Mouse (Mus musculus): ENCODE measurements around the gene Prkn. TPM values are rescaled to one million over a fixed set of nuclear protein-coding genes. Genes with fewer than 3 reads are reported as not detected.

Prkn gene
- polyA plus RNA-seq, 1 experiment from 2014 or later, result 3.5 TPM

- H3K4me1 ChIP-seq (ENCODE audit: control insufficient read depth in 2 of 2, insufficient read depth in 2 of 2, low read length in 2 of 2), result peaks cover 0 to 5% of the 10 kb centered on the region in 2 experiments; a peak in 1 of 4 replicates
- H3K36me3 ChIP-seq (ENCODE audit: control insufficient read depth, insufficient read depth, low read length), result no peaks in the 10 kb centered on the region
- H3K9me3 ChIP-seq (ENCODE audit: control insufficient read depth, low read length), result no peaks in the 10 kb centered on the region
- ATAC-seq (ENCODE audit: insufficient number of reproducible peaks, insufficient read depth, low FRiP score, low read depth), result no peak
- H3K27me3 ChIP-seq (ENCODE audit: control insufficient read depth, insufficient read depth, low read length), result peaks cover 4% of the 10 kb centered on the region; the same call in 1 of the 2 replicates
- WGBS, result 93% methylated on average over 5 of the region's 5 CpGs
- no peak overlapping the region for H3K4me2 ChIP-seq (ENCODE audit: low read length)
- H3K27ac ChIP-seq (replicated peaks in 1 of 2; ENCODE audit: control insufficient read depth in 1 of 2, insufficient read depth in 1 of 2, low read depth in 2 of 2, low read length in 2 of 2), result no peak overlapping the region
- no peak overlapping the region for H3K4me3 ChIP-seq (ENCODE audit: control insufficient read depth in 1 of 2, insufficient read depth in 1 of 2, low read depth in 1 of 2, low read length in 2 of 2)
- H3K9ac ChIP-seq (ENCODE audit: low read length), result no peak overlapping the region
Measured at GRCm38 (mm10) chr17:12041091-12041655, 1201.0 kb downstream of the Prkn start.

GRCm38 (mm10) chr17:12042561-12043256 is 1202.5 kb downstream of the Prkn start:
- Histone ChIP-seq H3K9me3 (ENCODE audit: control insufficient read depth, low read length) (no peaks in the 10 kb centered on the region), H3K4me3 (ENCODE audit: control insufficient read depth in 1 of 2, insufficient read depth in 1 of 2, low read depth in 1 of 2, low read length in 2 of 2) (no peak overlapping the region), H3K4me1 (ENCODE audit: control insufficient read depth in 2 of 2, insufficient read depth in 2 of 2, low read length in 2 of 2) (peaks cover 0 to 5% of the 10 kb centered on the region in 2 experiments; a peak in 1 of 4 replicates), H3K27ac (replicated peaks in 1 of 2; ENCODE audit: control insufficient read depth in 1 of 2, insufficient read depth in 1 of 2, low read depth in 2 of 2, low read length in 2 of 2) (no peak overlapping the region), H3K9ac (ENCODE audit: low read length) (no peak overlapping the region), H3K36me3 (ENCODE audit: control insufficient read depth, insufficient read depth, low read length) (no peaks in the 10 kb centered on the region), H3K27me3 (ENCODE audit: control insufficient read depth, insufficient read depth, low read length) (peaks cover 4% of the 10 kb centered on the region; the same call in 1 of the 2 replicates), H3K4me2 (ENCODE audit: low read length) (no peak overlapping the region)
- WGBS, result 59% methylated on average over 14 of the region's 14 CpGs
- ATAC-seq (ENCODE audit: insufficient number of reproducible peaks, insufficient read depth, low FRiP score, low read depth), result no peak

- 60% methylated on average over 8 of the region's 8 CpGs for WGBS
- H3K4me3 ChIP-seq (ENCODE audit: control insufficient read depth in 1 of 2, insufficient read depth in 1 of 2, low read depth in 1 of 2, low read length in 2 of 2), result no peak overlapping the region
- no peaks in the 10 kb centered on the region for H3K36me3 ChIP-seq (ENCODE audit: control insufficient read depth, insufficient read depth, low read length)
- no peak overlapping the region for H3K4me2 ChIP-seq (ENCODE audit: low read length)
- ATAC-seq (ENCODE audit: insufficient number of reproducible peaks, insufficient read depth, low FRiP score, low read depth), result no peak
- H3K9ac ChIP-seq (ENCODE audit: low read length), result no peak overlapping the region
- no peak overlapping the region for H3K27ac ChIP-seq (replicated peaks in 1 of 2; ENCODE audit: control insufficient read depth in 1 of 2, insufficient read depth in 1 of 2, low read depth in 2 of 2, low read length in 2 of 2)
- peaks cover 4% of the 10 kb centered on the region; the same call in 1 of the 2 replicates for H3K27me3 ChIP-seq (ENCODE audit: control insufficient read depth, insufficient read depth, low read length)
- H3K9me3 ChIP-seq (ENCODE audit: control insufficient read depth, low read length), result no peaks in the 10 kb centered on the region
- H3K4me1 ChIP-seq (ENCODE audit: control insufficient read depth in 2 of 2, insufficient read depth in 2 of 2, low read length in 2 of 2), result peaks cover 0 to 11% of the 10 kb centered on the region in 2 experiments; a peak in 3 of 4 replicates
Measured at GRCm38 (mm10) chr17:12044222-12044621, 1204.0 kb downstream of the Prkn start.

GRCm38 (mm10) chr17:12045861-12046273 is 1205.7 kb downstream of the Prkn start:
- Histone ChIP-seq H3K4me1 (ENCODE audit: control insufficient read depth in 2 of 2, insufficient read depth in 2 of 2, low read length in 2 of 2) (peaks cover 2 to 8% of the 10 kb centered on the region in 2 experiments; a peak in 3 of 4 replicates), H3K27ac (replicated peaks in 1 of 2; ENCODE audit: control insufficient read depth in 1 of 2, insufficient read depth in 1 of 2, low read depth in 2 of 2, low read length in 2 of 2) (no peak overlapping the region), H3K27me3 (ENCODE audit: control insufficient read depth, insufficient read depth, low read length) (peaks cover 4% of the 10 kb centered on the region; the same call in 1 of the 2 replicates), H3K36me3 (ENCODE audit: control insufficient read depth, insufficient read depth, low read length) (no peaks in the 10 kb centered on the region), H3K4me2 (ENCODE audit: low read length) (no peak overlapping the region), H3K9ac (ENCODE audit: low read length) (no peak overlapping the region), H3K9me3 (ENCODE audit: control insufficient read depth, low read length) (no peaks in the 10 kb centered on the region), H3K4me3 (ENCODE audit: control insufficient read depth in 1 of 2, insufficient read depth in 1 of 2, low read depth in 1 of 2, low read length in 2 of 2) (no peak overlapping the region)
- no peak for ATAC-seq (ENCODE audit: insufficient number of reproducible peaks, insufficient read depth, low FRiP score, low read depth)
- WGBS, result 57% methylated on average over 5 of the region's 5 CpGs

GRCm38 (mm10) chr17:12047032-12047431 is 1206.8 kb downstream of the Prkn start:
- 73% methylated on average over 7 of the region's 7 CpGs for WGBS

GRCm38 (mm10) chr17:12047523-12047922 is 1207.3 kb downstream of the Prkn start:
- Histone ChIP-seq H3K9ac (ENCODE audit: low read length) (no peak overlapping the region), H3K36me3 (ENCODE audit: control insufficient read depth, insufficient read depth, low read length) (no peaks in the 10 kb centered on the region), H3K27ac (replicated peaks in 1 of 2; ENCODE audit: control insufficient read depth in 1 of 2, insufficient read depth in 1 of 2, low read depth in 2 of 2, low read length in 2 of 2) (no peak overlapping the region), H3K4me1 (ENCODE audit: control insufficient read depth in 2 of 2, insufficient read depth in 2 of 2, low read length in 2 of 2) (peaks cover 2 to 8% of the 10 kb centered on the region in 2 experiments; a peak in 3 of 4 replicates), H3K4me2 (ENCODE audit: low read length) (no peak overlapping the region), H3K9me3 (ENCODE audit: control insufficient read depth, low read length) (no peaks in the 10 kb centered on the region), H3K4me3 (ENCODE audit: control insufficient read depth in 1 of 2, insufficient read depth in 1 of 2, low read depth in 1 of 2, low read length in 2 of 2) (no peak overlapping the region), H3K27me3 (ENCODE audit: control insufficient read depth, insufficient read depth, low read length) (peaks cover 4% of the 10 kb centered on the region; the same call in 1 of the 2 replicates)
- ATAC-seq (ENCODE audit: insufficient number of reproducible peaks, insufficient read depth, low FRiP score, low read depth), result no peak
- 36% methylated on average over 6 of the region's 6 CpGs for WGBS

More at GRCm38 (mm10) chr17:12047032-12047431, 1206.8 kb downstream of the Prkn start:
- no peak overlapping the region for H3K4me2 ChIP-seq (ENCODE audit: low read length)
- no peak for ATAC-seq (ENCODE audit: insufficient number of reproducible peaks, insufficient read depth, low FRiP score, low read depth)
- no peak overlapping the region for H3K9ac ChIP-seq (ENCODE audit: low read length)
- H3K27ac ChIP-seq (replicated peaks in 1 of 2; ENCODE audit: control insufficient read depth in 1 of 2, insufficient read depth in 1 of 2, low read depth in 2 of 2, low read length in 2 of 2), result no peak overlapping the region
- H3K27me3 ChIP-seq (ENCODE audit: control insufficient read depth, insufficient read depth, low read length), result peaks cover 4% of the 10 kb centered on the region; the same call in 1 of the 2 replicates
- H3K36me3 ChIP-seq (ENCODE audit: control insufficient read depth, insufficient read depth, low read length), result no peaks in the 10 kb centered on the region
- peaks cover 2 to 8% of the 10 kb centered on the region in 2 experiments; a peak in 3 of 4 replicates for H3K4me1 ChIP-seq (ENCODE audit: control insufficient read depth in 2 of 2, insufficient read depth in 2 of 2, low read length in 2 of 2)
- H3K9me3 ChIP-seq (ENCODE audit: control insufficient read depth, low read length), result no peaks in the 10 kb centered on the region
- H3K4me3 ChIP-seq (ENCODE audit: control insufficient read depth in 1 of 2, insufficient read depth in 1 of 2, low read depth in 1 of 2, low read length in 2 of 2), result no peak overlapping the region

- Histone ChIP-seq H3K4me2 (ENCODE audit: low read length) (no peak overlapping the region), H3K9ac (ENCODE audit: low read length) (no peak overlapping the region), H3K4me3 (ENCODE audit: control insufficient read depth in 1 of 2, insufficient read depth in 1 of 2, low read depth in 1 of 2, low read length in 2 of 2) (no peak overlapping the region), H3K4me1 (ENCODE audit: control insufficient read depth in 2 of 2, insufficient read depth in 2 of 2, low read length in 2 of 2) (peaks cover 2 to 8% of the 10 kb centered on the region in 2 experiments; a peak in 3 of 4 replicates), H3K27ac (replicated peaks in 1 of 2; ENCODE audit: control insufficient read depth in 1 of 2, insufficient read depth in 1 of 2, low read depth in 2 of 2, low read length in 2 of 2) (no peak overlapping the region), H3K27me3 (ENCODE audit: control insufficient read depth, insufficient read depth, low read length) (peaks cover 4% of the 10 kb centered on the region; the same call in 1 of the 2 replicates), H3K9me3 (ENCODE audit: control insufficient read depth, low read length) (peaks cover 4% of the 10 kb centered on the region; the same call in 1 of the 2 replicates), H3K36me3 (ENCODE audit: control insufficient read depth, insufficient read depth, low read length) (no peaks in the 10 kb centered on the region)
- WGBS, result 44% methylated on average over 9 of the region's 9 CpGs
- ATAC-seq (ENCODE audit: insufficient number of reproducible peaks, insufficient read depth, low FRiP score, low read depth), result no peak
Measured at GRCm38 (mm10) chr17:12048695-12049490, 1208.7 kb downstream of the Prkn start.
